Mouse (Mus musculus) cortical plate, adult 2 months (tissue): ENCODE measurements at regions not wholly inside any gene's neighbourhood (a gene's known extent, or its start where the extent isn't known, plus 50 kb on each side); places are given as distances from the start of the nearest gene placed in this dataset.
A peak's percentile ranks its signal among the peaks of the same experiment; 100 is the strongest.

Source experiments
- H3K27ac ChIP-seq: fragments of 200-500 bp; 2 replicates; pipeline ENCODE4 v1.5.1; 2012; ENCODE audit warnings: low read length, control low read depth, inconsistent platforms; ENCODE audit not compliant: insufficient read depth
- H3K4me1 ChIP-seq: fragments of 200-500 bp; 2 replicates; pipeline ENCODE4 v1.6.1; 2011; ENCODE audit warnings: low read length; ENCODE audit not compliant: control insufficient read depth, insufficient read depth
- H3K4me3 ChIP-seq: fragments of 200-500 bp; 2 replicates; pipeline ENCODE4 v1.5.1; 2011; ENCODE audit warnings: mild to moderate bottlenecking, low read length, control low read depth; ENCODE audit not compliant: insufficient read depth
- CTCF ChIP-seq: fragments of 200-500 bp; IDR thresholded peaks from 2 replicates; pipeline ENCODE4 v1.5.1; 2011; ENCODE audit warnings: mild to moderate bottlenecking, control low read depth, low read length; ENCODE audit not compliant: insufficient read depth; ENCODE audit errors: extremely low read depth
- POLR2A ChIP-seq: fragments of 200-500 bp; IDR thresholded peaks from 2 replicates; pipeline ENCODE4 v1.6.1; 2011; ENCODE audit warnings: mild to moderate bottlenecking, low read length, control low read depth; ENCODE audit not compliant: insufficient read depth; ENCODE audit errors: extremely low read depth

DNA sequence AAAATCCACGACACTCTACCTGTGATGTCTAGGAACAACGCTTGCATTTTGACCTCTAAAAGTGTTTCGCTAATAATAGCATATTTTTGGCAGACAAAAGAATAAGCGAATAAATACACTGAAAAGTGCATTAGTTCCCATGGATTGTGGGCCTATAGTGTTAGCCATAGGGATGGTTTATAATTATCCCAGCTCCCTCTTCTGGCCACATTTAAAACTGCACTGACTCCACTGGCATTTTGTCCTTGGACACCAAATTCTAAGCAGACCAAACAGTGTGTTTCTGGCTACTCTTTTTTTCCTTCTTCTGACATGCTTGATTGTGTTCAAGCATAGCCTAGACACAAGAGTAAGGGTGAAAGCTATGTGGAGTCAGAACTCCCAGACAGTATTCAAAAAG, 276.8 kb upstream of the Ank start:
- H3K27ac ChIP-seq: no peak overlapping the region
- TF ChIP-seq CTCF (peak; percentile 65), POLR2A (no peak)

DNA sequence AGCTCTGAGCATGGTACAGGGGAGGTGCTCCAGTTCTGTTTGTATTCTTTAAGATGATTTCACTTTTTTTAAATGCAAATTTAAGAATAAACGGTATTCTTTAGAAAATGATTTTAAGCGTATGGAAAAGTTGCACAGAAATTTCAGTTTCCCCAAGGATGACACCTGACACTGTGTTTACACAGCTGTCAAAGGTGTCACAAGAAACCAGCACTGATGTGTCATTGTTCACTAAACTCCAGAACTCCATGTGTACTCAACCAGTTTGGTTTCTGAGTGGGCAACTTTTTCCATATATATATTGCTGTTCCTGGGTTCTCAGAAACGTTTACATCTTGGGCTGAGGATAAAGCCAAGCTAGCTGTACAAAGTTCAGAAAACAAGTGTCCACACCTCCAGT, 265.0 kb upstream of the Ank start:
- TF ChIP-seq POLR2A: no peak
- TF ChIP-seq CTCF: no peak
- no peaks in the 10 kb centered on the region for H3K4me1 ChIP-seq

More for the DNA sequence above, 276.8 kb upstream of the Ank start:
- Histone ChIP-seq H3K4me1 (no peaks in the 10 kb centered on the region), H3K4me3 (no peak overlapping the region)

DNA sequence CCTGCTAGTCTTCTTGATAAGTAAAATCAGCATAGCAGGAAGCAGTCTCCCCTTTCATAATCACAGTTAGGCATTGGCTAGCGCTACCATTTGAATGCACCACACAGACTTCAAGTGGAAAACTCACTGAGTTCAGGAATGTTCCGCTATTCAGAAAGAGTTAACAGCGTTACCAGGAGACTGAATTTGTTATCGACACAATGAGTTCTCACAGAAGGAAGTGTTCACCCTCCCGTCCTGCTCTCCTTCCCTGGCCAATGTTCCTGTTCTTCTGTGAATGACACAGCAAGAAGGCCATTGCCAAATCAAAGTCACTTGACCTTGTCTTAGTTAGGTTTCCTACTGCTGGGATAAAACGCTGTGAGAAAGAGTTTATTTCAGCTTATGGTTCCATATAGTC, 261.6 kb upstream of the Ank start:
- no peak overlapping the region for H3K4me3 ChIP-seq
- no peak overlapping the region for H3K27ac ChIP-seq
- no peaks in the 10 kb centered on the region for H3K4me1 ChIP-seq
- TF ChIP-seq CTCF: no peak
- no peak for TF ChIP-seq POLR2A

More for the DNA sequence above, 265.0 kb upstream of the Ank start:
- Histone ChIP-seq H3K27ac (no peak overlapping the region), H3K4me3 (no peak overlapping the region)

DNA sequence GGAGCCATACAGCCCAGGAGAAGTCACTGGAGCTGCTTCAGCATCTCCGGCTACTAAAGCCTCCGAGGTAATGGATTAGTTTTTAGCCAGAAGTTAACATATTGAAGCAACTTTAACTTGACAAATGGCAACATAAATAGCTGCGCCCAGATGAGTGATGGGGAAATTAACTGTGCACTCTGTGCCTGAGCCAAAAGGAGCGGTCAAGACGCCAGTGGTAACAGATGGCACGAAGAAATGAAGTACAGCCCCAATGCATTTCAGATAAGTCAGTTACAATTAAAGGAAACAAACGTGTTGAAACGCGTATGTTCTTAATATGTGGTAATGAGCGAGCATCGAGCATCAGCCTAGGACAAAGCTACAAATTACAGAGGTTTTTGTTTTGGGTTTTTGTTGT, 259.0 kb upstream of the Ank start:
- TF ChIP-seq POLR2A: no peak
- no peak for TF ChIP-seq CTCF
- H3K27ac ChIP-seq: no peak overlapping the region

DNA sequence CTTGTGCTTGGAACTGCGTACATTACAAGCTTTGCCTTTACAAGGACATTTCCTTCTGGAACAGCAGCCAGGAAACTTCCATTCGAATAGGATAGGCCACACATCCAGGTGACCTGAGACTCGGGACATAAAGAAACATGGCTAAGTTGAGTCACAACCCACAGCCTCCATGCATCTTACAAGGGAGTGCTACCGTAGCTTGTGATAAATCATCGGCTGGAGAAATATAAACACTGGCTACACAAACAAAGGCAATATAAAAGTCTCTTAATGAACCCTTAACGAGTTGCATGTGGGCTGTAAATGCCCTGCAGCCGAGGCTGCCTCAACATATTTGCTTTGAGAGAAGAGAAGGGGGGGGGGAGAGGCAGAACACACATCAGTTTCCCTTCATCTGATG, 250.1 kb upstream of the Ank start:
- no peak overlapping the region for H3K27ac ChIP-seq
- TF ChIP-seq CTCF (no peak), POLR2A (no peak)
- no peak overlapping the region for H3K4me3 ChIP-seq
- H3K4me1 ChIP-seq: no peaks in the 10 kb centered on the region

More for the DNA sequence above, 259.0 kb upstream of the Ank start:
- H3K4me3 ChIP-seq: no peak overlapping the region
- H3K4me1 ChIP-seq: no peaks in the 10 kb centered on the region

DNA sequence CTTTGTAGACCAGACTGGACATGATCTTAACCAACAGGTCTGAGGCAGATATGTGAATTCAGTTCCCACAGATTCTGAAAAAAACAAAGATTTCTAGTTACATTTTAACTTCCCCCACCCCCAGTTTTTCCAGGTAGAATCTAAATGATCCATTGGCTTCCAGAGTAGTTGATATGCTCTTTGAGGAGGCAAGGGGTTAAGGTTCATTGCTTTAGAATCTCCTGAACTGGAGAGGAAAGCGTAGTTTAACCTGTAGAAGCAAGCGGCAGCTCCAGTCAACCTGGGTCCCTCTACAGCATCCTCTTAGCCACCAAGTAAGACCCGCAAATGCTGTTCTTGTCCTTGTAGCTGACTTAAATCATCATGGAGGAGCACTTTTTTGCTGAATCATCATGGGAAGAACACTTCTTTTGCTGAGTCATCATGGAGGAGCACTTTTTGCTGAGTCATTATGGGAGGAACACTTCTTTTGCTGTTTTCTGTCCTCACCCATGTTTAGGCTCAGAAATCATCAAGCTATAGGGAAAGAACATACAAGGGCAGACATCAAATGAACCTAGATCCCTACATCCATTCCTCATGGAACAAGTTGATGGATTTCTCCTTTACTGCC, 247.2 kb upstream of the Ank start:
- TF ChIP-seq POLR2A (no peak), CTCF (no peak)
- Histone ChIP-seq H3K27ac (no peak overlapping the region), H3K4me3 (no peak overlapping the region), H3K4me1 (no peaks in the 10 kb centered on the region)

DNA sequence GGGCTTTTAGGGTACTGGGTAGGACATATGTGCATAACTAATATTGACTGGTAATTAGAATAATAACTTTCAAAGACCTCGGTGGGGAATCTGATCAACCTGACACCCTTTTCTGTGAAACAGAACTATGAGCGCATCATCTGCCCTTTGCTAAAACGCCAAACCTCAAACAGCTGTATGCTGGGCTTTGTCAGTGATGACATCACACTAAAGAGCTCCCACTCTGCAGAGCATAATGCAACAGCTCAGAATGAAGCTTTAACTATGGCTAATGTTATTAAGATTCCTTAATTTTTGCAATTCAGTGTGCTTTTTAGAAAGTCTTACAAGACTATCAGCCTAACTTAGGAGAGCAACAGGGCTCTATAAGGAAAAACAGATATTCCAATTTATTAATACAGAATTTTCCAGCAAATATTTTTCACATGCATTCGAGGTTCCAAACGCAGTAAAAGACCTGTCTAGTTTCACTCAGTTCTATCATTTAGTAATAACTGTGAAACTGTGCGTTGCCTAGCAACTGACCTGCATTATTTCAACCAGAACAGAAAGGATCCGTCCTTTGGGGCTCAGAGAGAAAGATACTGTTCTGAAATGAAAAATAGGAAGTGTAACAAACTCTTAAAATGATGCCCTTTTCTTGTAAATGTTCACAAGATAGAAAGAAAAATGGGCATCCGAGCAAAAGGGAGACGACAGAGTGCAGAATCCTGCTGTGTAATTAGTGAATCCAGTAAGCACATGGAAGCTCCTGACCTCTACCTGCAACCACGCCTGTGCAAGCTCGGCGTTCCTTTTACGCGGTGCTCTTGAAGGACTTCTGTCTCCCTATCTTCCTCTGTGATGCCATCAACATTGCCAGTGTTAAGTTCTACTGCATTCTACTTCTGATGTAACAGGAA, 242.6 kb upstream of the Ank start:
- no peak for TF ChIP-seq CTCF
- TF ChIP-seq POLR2A: no peak
- no peaks in the 10 kb centered on the region for H3K4me1 ChIP-seq
- no peak overlapping the region for H3K4me3 ChIP-seq
- no peak overlapping the region for H3K27ac ChIP-seq

DNA sequence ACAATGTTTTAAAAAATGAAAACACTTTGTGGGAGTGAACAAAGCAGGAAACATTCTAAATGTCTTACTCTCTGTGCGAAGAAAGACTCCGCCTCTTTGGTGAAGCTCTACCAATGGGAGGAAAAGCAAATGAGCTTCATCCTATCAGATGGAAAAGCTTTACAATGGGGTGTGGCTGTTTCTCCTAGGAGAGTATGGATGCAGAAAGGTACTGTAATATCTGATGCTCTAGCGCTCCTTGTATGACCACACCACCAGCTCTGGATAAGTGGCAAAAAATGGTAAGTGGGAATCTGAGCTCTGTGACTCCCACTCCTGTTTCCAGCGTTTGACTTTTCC, 242.0 kb upstream of the Ank start:
- no peak overlapping the region for H3K27ac ChIP-seq
- H3K4me1 ChIP-seq: no peaks in the 10 kb centered on the region
- TF ChIP-seq POLR2A (no peak), CTCF (no peak)
- no peak overlapping the region for H3K4me3 ChIP-seq

DNA sequence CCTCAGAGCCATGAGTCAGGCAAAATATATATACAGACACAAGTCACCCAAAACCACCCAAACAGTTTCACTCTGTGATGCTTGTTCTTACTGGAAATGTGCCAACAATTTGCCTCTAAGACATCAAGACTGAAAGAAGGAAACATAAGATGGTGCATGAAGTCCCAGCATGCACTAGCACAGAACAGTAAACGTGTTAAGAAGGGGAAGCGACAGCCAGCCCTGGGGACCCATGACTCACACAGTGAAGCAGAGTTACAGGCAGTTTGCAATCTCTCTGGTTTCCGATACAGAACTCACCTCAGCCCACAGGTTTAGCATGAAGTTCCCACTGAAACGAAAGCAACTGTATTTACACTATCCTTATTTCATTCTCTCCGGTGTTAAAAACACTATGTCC, 233.7 kb upstream of the Ank start:
- Histone ChIP-seq H3K4me1 (no peaks in the 10 kb centered on the region), H3K27ac (no peak overlapping the region), H3K4me3 (no peak overlapping the region)
- TF ChIP-seq POLR2A (no peak), CTCF (no peak)

DNA sequence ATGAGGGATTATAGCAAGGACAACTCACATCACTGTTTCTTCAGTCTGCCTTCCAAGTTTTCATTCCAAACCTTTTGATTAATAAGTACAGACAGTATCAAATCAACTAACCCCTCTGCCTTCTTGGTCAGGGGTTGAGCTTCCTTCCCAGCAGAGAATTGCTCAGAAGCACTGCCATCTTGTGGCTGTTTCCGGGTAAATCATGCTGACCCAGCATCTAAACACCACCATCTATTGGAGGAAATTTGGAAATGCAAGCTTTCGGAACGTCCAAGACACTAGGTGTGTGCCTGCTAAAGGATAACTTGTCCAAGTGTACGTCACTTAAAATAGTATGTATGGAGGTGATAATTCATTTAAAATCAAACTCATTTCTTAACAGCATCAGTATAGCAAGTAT, 231.7 kb upstream of the Ank start:
- TF ChIP-seq CTCF (peak; percentile 98), POLR2A (no peak)
- H3K4me1 ChIP-seq: no peaks in the 10 kb centered on the region
- no peak overlapping the region for H3K4me3 ChIP-seq
- no peak overlapping the region for H3K27ac ChIP-seq
